Mouse (Mus musculus) kidney, embryonic 14.5 days (tissue): ENCODE measurements around the gene Wnt9b. TPM values are rescaled to one million over a fixed set of nuclear protein-coding genes. Genes with fewer than 3 reads are reported as not detected.

Experiments
- ATAC-seq: fragments of 200-750 bp; cut with Nextera tagmentation; 2 replicates; pipeline ENCODE4 v1.8.0; 2017; ENCODE audit warnings: moderate number of reproducible peaks, mild to moderate bottlenecking, moderate TSS enrichment, moderate library complexity; ENCODE audit not compliant: low FRiP score, low TSS enrichment
- H3K27ac ChIP-seq: fragments of 300-500 bp; sonication (generic); 2 replicates; pipeline ENCODE4 v1.5.1; 2014; ENCODE audit warnings: low read depth, mild to moderate bottlenecking, low read length, moderate library complexity, mixed read lengths
- H3K27me3 ChIP-seq: fragments of 300-500 bp; sonication (generic); 2 replicates; pipeline ENCODE4 v1.6.1; 2014; ENCODE audit warnings: mild to moderate bottlenecking, low read length; ENCODE audit not compliant: control insufficient read depth, insufficient read depth
- H3K36me3 ChIP-seq: fragments of 300-500 bp; sonication (generic); 2 replicates; pipeline ENCODE4 v1.6.1; 2014; ENCODE audit warnings: low read length, mixed read lengths; ENCODE audit not compliant: control insufficient read depth, insufficient read depth
- H3K4me1 ChIP-seq: fragments of 300-500 bp; sonication (generic); 2 replicates; pipeline ENCODE4 v1.6.1; 2014; ENCODE audit warnings: low read length, mixed read lengths; ENCODE audit not compliant: control insufficient read depth, insufficient read depth
- H3K4me2 ChIP-seq: fragments of 300-500 bp; sonication (generic); replicated peaks from 2 replicates; pipeline ENCODE4 v1.6.1; 2014; ENCODE audit warnings: low read depth, mild to moderate bottlenecking, low read length
- H3K4me3 ChIP-seq: fragments of 300-500 bp; sonication (generic); 2 replicates; pipeline ENCODE4 v1.5.1; 2014; ENCODE audit warnings: mild to moderate bottlenecking, low read length
- H3K9ac ChIP-seq: fragments of 300-500 bp; sonication (generic); 2 replicates; pipeline ENCODE4 v1.6.1; 2014; ENCODE audit warnings: low read depth, mild to moderate bottlenecking, low read length, moderate library complexity
- H3K9me3 ChIP-seq: fragments of 300-500 bp; sonication (generic); 2 replicates; pipeline ENCODE4 v1.6.1; 2016; ENCODE audit warnings: low read length; ENCODE audit not compliant: control insufficient read depth
- WGBS: fragments of 180-500 bp; shearing (Covaris S2); extraction: QIAGEN DNeasy Blood & Tissue Kit; methylation state at CpG from one replicate; pipeline ENCODE4 v1.1.7; 2014; 5-methylcytosine and 5-hydroxymethylcytosine counted together
- polyA plus RNA-seq: library from polyadenylated mRNA; unstranded; fragments of >200 nt; fragmentation: Nextera tagmentation; extraction: Ambion mirVana; gene quantifications from 2 replicates; pipeline ENCODE4 v1.2.1, GENCODE M21; 2014

Wnt9b gene
- polyA plus RNA-seq, 1 experiment from 2014 or later: 8.4 TPM

- H3K4me2 ChIP-seq: peak overlapping the region; percentile 39
- peak overlapping the region; percentile 17; the same call in 1 of the 2 replicates for H3K4me3 ChIP-seq
- peaks cover 7% of the 10 kb centered on the region for H3K4me1 ChIP-seq
- H3K36me3 ChIP-seq: no peaks in the 10 kb centered on the region
- H3K9ac ChIP-seq: peak overlapping the region; percentile 28; the same call in 1 of the 2 replicates
- no peaks in the 10 kb centered on the region; the same call in 1 of the 2 replicates for H3K9me3 ChIP-seq
- WGBS: 17% methylated on average over 15 of the region's 15 CpGs
- ATAC-seq: peak; percentile 45
- H3K27ac ChIP-seq: no peak overlapping the region
- no peaks in the 10 kb centered on the region for H3K27me3 ChIP-seq
These were observed 28.1 kb downstream of the Wnt9b start for GRCm38 (mm10) chr11:103721468-103722039.

DNA sequence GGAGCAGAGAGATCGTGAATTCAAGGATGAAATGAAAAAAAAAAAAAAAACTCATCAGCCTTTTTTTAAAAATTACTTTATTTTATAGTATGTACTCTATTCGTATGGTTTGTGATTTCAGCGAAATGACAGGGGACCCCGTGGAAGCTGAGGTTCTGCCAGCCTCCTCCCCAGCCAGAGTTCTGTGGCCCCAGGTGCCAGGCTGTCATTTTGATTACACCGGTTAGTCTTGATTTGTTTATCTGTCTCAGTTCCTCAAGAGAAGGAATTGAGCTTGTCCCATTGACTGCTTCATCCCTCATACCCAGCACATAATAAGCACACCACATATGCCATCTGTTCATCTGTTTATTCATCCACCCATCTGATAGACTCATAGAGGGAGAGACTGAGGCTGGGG, 30.2 kb downstream of the Wnt9b start:
- 84% methylated on average over 5 of the region's 5 CpGs for WGBS
- no peak for ATAC-seq
- no peaks in the 10 kb centered on the region for H3K9me3 ChIP-seq

GRCm38 (mm10) chr11:103716971-103717370, 32.6 kb downstream of the Wnt9b start:
- H3K4me3 ChIP-seq: no peak overlapping the region
- no peaks in the 10 kb centered on the region for H3K36me3 ChIP-seq
- H3K9me3 ChIP-seq: no peaks in the 10 kb centered on the region
- 66% methylated on average over 9 of the region's 9 CpGs for WGBS
- H3K27ac ChIP-seq: no peak overlapping the region
- H3K9ac ChIP-seq: no peak overlapping the region
- no peaks in the 10 kb centered on the region for H3K27me3 ChIP-seq
- peaks cover 10% of the 10 kb centered on the region; the same call in 1 of the 2 replicates for H3K4me1 ChIP-seq
- H3K4me2 ChIP-seq: no peak overlapping the region
- ATAC-seq: no peak

More for the DNA sequence above, 30.2 kb downstream of the Wnt9b start:
- Histone ChIP-seq H3K4me3 (no peak overlapping the region), H3K4me1 (peaks cover 7% of the 10 kb centered on the region), H3K9ac (no peak overlapping the region), H3K4me2 (no peak overlapping the region), H3K27ac (no peak overlapping the region), H3K27me3 (no peaks in the 10 kb centered on the region), H3K36me3 (no peaks in the 10 kb centered on the region)

DNA sequence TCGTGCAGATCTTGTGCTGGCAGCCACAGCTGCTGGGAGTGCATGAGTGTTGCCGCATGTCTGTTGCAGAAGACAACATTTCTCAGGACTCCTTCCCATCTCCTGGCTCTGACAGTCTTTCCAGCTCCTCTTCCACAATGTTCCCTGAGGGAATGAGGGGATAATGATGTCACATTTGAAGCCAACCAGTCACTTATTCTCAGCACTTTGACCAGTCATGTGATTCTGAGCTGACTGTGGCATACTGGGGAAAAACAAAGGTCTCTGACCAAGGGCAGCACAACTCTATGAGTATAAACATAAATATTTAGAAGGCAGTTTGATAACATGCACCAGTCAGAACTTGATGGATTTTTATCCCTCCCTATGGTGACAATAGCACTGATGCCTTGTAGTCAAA, 35.5 kb downstream of the Wnt9b start:
- no peaks in the 10 kb centered on the region for H3K9me3 ChIP-seq
- H3K4me2 ChIP-seq: no peak overlapping the region
- H3K36me3 ChIP-seq: no peaks in the 10 kb centered on the region
- H3K27ac ChIP-seq: no peak overlapping the region
- H3K4me3 ChIP-seq: no peak overlapping the region
- no peak overlapping the region for H3K9ac ChIP-seq
- no peak for ATAC-seq
- 87% methylated on average over 2 of the region's 2 CpGs for WGBS
- H3K27me3 ChIP-seq: no peaks in the 10 kb centered on the region
- 0 out of 2 replicates have a peak, but pooled peaks cover 4% of the 10 kb centered on the region for H3K4me1 ChIP-seq

DNA sequence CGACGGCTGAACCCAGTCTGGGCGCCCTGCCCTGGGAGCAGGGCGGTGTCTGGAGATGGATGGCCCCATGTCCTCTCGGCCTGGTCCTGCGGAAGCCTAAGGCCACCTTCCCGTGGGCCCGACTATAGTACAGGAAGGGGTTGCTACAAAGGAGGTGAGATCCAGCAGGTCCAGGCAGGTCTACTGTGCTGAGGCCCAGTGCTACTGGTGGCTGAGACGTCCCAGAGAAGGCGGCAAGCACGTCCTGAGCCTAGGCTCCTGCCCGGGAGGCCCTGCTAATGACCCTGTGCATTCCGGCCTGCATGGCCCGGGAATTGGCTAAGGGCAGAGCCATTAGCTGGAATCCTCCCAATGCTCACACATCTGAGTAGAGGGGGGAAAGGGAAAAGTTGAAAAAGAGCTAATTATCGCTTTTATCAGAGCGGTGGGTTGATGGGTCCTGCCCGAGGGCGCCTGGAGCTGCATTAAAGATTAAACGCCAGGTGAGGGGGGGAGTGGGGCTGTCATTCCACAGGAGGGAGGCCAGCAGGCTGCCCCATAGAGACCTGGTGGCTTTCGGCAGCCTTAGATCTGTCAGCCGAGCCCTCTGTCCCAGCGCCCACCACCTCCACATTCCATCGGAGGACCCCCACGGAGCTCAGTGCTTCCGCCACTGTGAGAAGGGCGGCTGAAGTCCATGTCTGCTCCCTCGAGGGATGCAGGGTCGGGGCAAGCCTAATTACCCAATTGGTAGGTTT, 37.6 kb downstream of the Wnt9b start:
- no peaks in the 10 kb centered on the region for H3K27me3 ChIP-seq
- WGBS: 31% methylated on average over 28 of the region's 28 CpGs
- no peaks in the 10 kb centered on the region for H3K9me3 ChIP-seq
- peak overlapping the region; percentile 24; the same call in 1 of the 2 replicates for H3K27ac ChIP-seq
- peak; percentile 84 for ATAC-seq
- 0 out of 2 replicates have a peak, but pooled peaks cover 4% of the 10 kb centered on the region for H3K4me1 ChIP-seq
- H3K4me2 ChIP-seq: no peak overlapping the region; the same call in 1 of the 2 replicates
- no peak overlapping the region for H3K4me3 ChIP-seq
- no peaks in the 10 kb centered on the region for H3K36me3 ChIP-seq
- H3K9ac ChIP-seq: no peak overlapping the region

DNA sequence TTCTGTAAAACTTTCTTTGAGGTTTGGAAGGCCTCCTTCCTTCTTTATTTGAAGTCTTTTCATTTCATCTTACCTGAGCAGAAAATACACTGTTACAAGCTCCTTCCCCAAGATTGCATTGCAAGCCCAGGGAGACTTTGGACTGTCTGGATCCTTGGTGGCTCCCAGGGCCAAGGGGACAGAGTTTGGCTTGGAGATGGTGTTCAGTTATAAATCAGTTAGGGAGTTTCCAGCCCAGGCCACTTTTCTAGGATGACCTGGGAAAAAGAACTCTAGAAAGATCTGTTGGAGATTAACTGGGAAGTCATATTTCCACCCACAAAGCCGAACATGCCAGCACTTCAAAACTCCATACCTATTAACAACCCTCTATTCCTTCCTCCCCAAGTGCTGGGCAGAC, 39.6 kb downstream of the Wnt9b start:
- Histone ChIP-seq H3K4me3 (no peak overlapping the region), H3K27ac (no peak overlapping the region), H3K9ac (no peak overlapping the region), H3K36me3 (no peaks in the 10 kb centered on the region), H3K27me3 (no peaks in the 10 kb centered on the region), H3K9me3 (no peaks in the 10 kb centered on the region), H3K4me2 (no peak overlapping the region), H3K4me1 (0 out of 2 replicates have a peak, but pooled peaks cover 4% of the 10 kb centered on the region)
- no peak for ATAC-seq
- WGBS: 67% methylated on average over 1 of the region's 1 CpGs

- Histone ChIP-seq H3K9ac (no peak overlapping the region), H3K27ac (no peak overlapping the region), H3K4me2 (no peak overlapping the region), H3K4me3 (no peak overlapping the region), H3K9me3 (no peaks in the 10 kb centered on the region), H3K27me3 (no peaks in the 10 kb centered on the region), H3K4me1 (no peaks in the 10 kb centered on the region), H3K36me3 (no peaks in the 10 kb centered on the region)
- 49% methylated on average over 8 of the region's 8 CpGs for WGBS
- ATAC-seq: peak; percentile 26; the same call in 1 of the 2 replicates
These were observed 42.6 kb downstream of the Wnt9b start for GRCm38 (mm10) chr11:103707005-103707404.

GRCm38 (mm10) chr11:103698226-103698625, 51.4 kb downstream of the Wnt9b start:
- Histone ChIP-seq H3K4me3 (peak overlapping the region; percentile 95), H3K27me3 (no peaks in the 10 kb centered on the region), H3K9ac (peak overlapping the region; percentile 90), H3K36me3 (no peaks in the 10 kb centered on the region), H3K9me3 (no peaks in the 10 kb centered on the region), H3K4me2 (peak overlapping the region; percentile 54), H3K4me1 (0 out of 2 replicates have a peak, but pooled peaks cover 5% of the 10 kb centered on the region), H3K27ac (peak overlapping the region; percentile 90)
- 63% methylated on average over 2 of the region's 2 CpGs for WGBS
- ATAC-seq: no peak
